Mouse (Mus musculus): ENCODE data around the gene Spem1. TPM values are rescaled to one million over a fixed set of nuclear protein-coding genes. Genes with fewer than 3 reads are reported as not detected.

Gene Spem1
- polyA plus RNA-seq (2012; rRNA removed) = 0.05 TPM in 1 of 2 replicates, not detected in the other

GRCm38 (mm10) chr11:69822080-69822479 lies at the start of gene Spem1:
TSS of gene Spem1 (minus strand) at chr11:69822180.

DNA sequence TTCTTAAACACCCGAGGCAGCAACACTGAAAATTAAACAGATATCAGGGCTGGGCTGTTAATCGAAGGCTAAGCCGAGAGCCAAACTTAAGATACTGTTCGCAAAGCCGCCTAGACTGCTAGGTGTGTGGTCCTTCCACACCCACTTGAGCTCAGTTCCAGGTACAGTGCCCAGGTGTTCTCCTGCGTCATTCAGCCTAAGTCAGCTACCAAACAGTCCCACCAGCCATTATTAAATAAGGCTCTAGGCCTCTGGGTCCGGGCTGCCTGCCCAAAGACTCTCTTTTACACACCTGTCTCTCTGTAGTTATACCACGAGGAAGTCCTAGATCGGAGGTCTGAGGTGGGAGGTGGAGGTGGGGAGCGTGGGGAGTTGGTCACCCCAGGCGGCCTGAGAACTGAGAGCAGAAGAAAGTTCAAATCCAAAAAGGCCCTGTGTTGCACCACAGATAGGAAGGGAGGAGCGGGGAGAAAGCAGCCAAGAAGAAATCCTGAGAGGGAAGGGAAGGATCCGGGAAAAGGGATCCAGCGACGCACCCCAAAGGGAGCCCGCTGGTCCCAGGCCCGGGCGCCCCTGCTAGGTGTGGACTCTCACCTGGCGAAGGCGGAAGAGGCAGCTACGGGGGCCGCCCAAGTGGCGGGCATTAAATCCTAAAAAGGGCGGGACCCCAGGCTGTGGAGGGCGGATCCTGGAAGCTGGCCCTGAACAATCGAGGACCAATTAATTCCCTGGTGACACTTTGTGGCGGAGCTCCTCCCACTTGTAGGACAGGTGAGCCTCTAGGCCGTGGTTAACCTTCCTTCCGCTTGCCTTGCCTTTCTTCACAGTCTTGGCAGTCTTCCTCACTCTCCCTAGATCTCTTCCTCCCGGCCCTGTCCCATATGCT lies 36.4 kb upstream of the Spem1 start, which contains the start of gene Tnk1:
Gene Tnk1, minus strand, starts transcription at position 618 of the 886 bp plus-strand sequence.

GRCm38 (mm10) chr11:69846198-69846680 lies 24.3 kb upstream of the Spem1 start, which contains the start of gene Plscr3:
TSS of gene Plscr3 (plus strand) at chr11:69846376.

GRCm38 (mm10) chr11:69837952-69838713 lies 16.2 kb upstream of the Spem1 start, which contains the start of gene Tmem256:
TSS of gene Tmem256 (plus strand) at chr11:69838514.

DNA sequence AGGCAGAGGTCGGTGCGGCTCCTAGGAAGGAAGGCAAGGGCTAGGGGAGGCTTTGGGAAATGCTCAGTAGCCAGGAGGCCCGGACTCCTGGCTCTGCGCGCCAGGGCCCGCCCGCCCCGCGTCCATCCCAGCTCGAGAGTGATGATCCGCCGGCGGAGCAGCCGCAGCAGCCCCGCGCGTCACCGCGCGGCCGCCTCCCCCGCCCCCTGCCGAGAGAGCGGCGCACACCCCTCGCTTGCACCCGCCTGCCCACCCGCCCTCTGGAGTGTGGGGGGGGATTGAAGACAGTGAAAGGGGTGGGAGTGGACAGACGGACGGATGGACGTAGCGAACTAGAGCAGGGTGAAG lies 15.6 kb upstream of the Spem1 start, which contains the start of gene Nlgn2:
Gene Nlgn2, minus strand, starts transcription at position 181 of the 348 bp plus-strand sequence.

DNA sequence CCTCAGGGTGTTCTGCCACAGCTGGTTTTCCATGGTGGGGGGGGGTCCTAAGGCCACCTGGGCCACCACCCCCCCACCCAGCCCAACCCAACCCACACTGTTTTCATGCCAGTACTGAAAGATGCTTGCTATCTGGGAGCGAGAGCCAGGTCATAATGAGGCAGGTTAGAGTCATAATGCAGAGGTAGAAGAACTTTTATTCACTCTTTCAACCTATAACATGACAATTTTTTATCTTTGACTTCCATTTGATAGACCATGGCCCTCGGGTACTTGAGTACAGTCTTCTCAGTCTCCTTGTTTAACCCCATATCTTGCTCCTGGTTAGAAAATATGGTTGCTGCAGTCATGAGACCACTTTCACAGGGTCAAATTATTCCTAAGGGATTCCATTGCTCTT lies 3.6 kb downstream of the Spem1 start, which contains the start of gene Spem2:
Gene Spem2, minus strand, starts transcription at position 101 of the 400 bp plus-strand sequence.

GRCm38 (mm10) chr11:69815155-69815554 lies 6.8 kb downstream of the Spem1 start, which contains the start of gene Gm39566:
TSS of gene Gm39566 (minus strand) at chr11:69815298.

GRCm38 (mm10) chr11:69804972-69805909 lies 16.7 kb downstream of the Spem1 start, which contains the start of gene Tmem102:
TSS of gene Tmem102 (minus strand) at chr11:69805624.

GRCm38 (mm10) chr11:69801379-69801977 lies 20.5 kb downstream of the Spem1 start, which contains the start of gene Fgf11:
TSS of gene Fgf11 (minus strand) at chr11:69801857.

GRCm38 (mm10) chr11:69795168-69795982 lies 26.6 kb downstream of the Spem1 start, which contains the start of gene Chrnb1:
TSS of gene Chrnb1 (minus strand) at chr11:69795943.

Other genes with a start within 250 kb of the Spem1 start
- gene Wrap53, start 241.9 kb downstream of the Spem1 start, polyA plus RNA-seq (2012; rRNA removed) = 8.5 and 11.1 TPM in 2 replicates
- gene Trp53, start 241.8 kb downstream of the Spem1 start, polyA plus RNA-seq (2012; rRNA removed) = 22.0 and 27.4 TPM in 2 replicates
- 4.4 and 7.2 TPM in 2 replicates for gene Atp1b2, start 216.2 kb downstream of the Spem1 start, polyA plus RNA-seq (2012; rRNA removed)
- not detected in 2 replicates for gene Shbg, start 204.3 kb downstream of the Spem1 start, polyA plus RNA-seq (2012; rRNA removed)
- gene Sat2, start 200.2 kb downstream of the Spem1 start, polyA plus RNA-seq (2012; rRNA removed) = 0.60 and 0.94 TPM in 2 replicates
- 26.3 and 30.1 TPM in 2 replicates for gene Fxr2, start 189.2 kb downstream of the Spem1 start, polyA plus RNA-seq (2012; rRNA removed)
- 5.0 and 6.1 TPM in 2 replicates for gene Sox15, start 166.9 kb downstream of the Spem1 start, polyA plus RNA-seq (2012; rRNA removed)
- gene Mpdu1, start 159.5 kb downstream of the Spem1 start, polyA plus RNA-seq (2012; rRNA removed) = 79.1 and 96.6 TPM in 2 replicates
- 19.8 and 26.7 TPM in 2 replicates for gene Cd68, start 156.0 kb downstream of the Spem1 start, polyA plus RNA-seq (2012; rRNA removed)
- 47.2 and 66.8 TPM in 2 replicates for gene Eif4a1, start 149.8 kb downstream of the Spem1 start, polyA plus RNA-seq (2012; rRNA removed)
- gene Senp3, start 140.1 kb downstream of the Spem1 start, polyA plus RNA-seq (2012; rRNA removed) = 10.6 and 12.6 TPM in 2 replicates
- 1.0 and 1.7 TPM in 2 replicates for gene Tnfsf13, start 136.4 kb downstream of the Spem1 start, polyA plus RNA-seq (2012; rRNA removed)
- gene Tnfsf12, start 126.3 kb downstream of the Spem1 start, polyA plus RNA-seq (2012; rRNA removed) = 15.9 and 22.7 TPM in 2 replicates
- 4.2 and 5.1 TPM in 2 replicates for gene Tnfsfm13, start 126.1 kb downstream of the Spem1 start, polyA plus RNA-seq (2012; rRNA removed)
- 7.3 and 12.3 TPM in 2 replicates for gene Polr2a, start 63.5 kb downstream of the Spem1 start, polyA plus RNA-seq (2012; rRNA removed)
- gene Slc35g3, start 60.2 kb downstream of the Spem1 start, polyA plus RNA-seq (2012; rRNA removed) = 0.12 and 0.19 TPM in 2 replicates
- 10.3 and 17.5 TPM in 2 replicates for gene Zbtb4, start 56.3 kb downstream of the Spem1 start, polyA plus RNA-seq (2012; rRNA removed)
- gene Chrnb1, start 26.2 kb downstream of the Spem1 start, polyA plus RNA-seq (2012; rRNA removed) = 3.2 and 5.8 TPM in 2 replicates
- gene Fgf11, start 20.3 kb downstream of the Spem1 start, polyA plus RNA-seq (2012; rRNA removed) = 2.3 and 2.6 TPM in 2 replicates
- gene Tmem102, start 16.6 kb downstream of the Spem1 start, polyA plus RNA-seq (2012; rRNA removed) = 23.4 and 35.3 TPM in 2 replicates
- not detected in 2 replicates for gene Gm39566, start 6.9 kb downstream of the Spem1 start, polyA plus RNA-seq (2012; rRNA removed)
- not detected in 2 replicates for gene Spem2, start 3.7 kb downstream of the Spem1 start, polyA plus RNA-seq (2012; rRNA removed)
- 10.0 and 11.0 TPM in 2 replicates for gene Nlgn2, start 15.6 kb upstream of the Spem1 start, polyA plus RNA-seq (2012; rRNA removed)
- 105 and 145 TPM in 2 replicates for gene Tmem256, start 16.3 kb upstream of the Spem1 start, polyA plus RNA-seq (2012; rRNA removed)
- 51.9 and 53.6 TPM in 2 replicates for gene Plscr3, start 24.2 kb upstream of the Spem1 start, polyA plus RNA-seq (2012; rRNA removed)
- gene Tnk1, start 36.5 kb upstream of the Spem1 start, polyA plus RNA-seq (2012; rRNA removed) = 18.6 and 19.9 TPM in 2 replicates
- gene Tmem95, start 55.8 kb upstream of the Spem1 start, polyA plus RNA-seq (2012; rRNA removed) = not detected in 2 replicates
- gene Kctd11, start 59.2 kb upstream of the Spem1 start, polyA plus RNA-seq (2012; rRNA removed) = 7.2 and 8.2 TPM in 2 replicates
- 0.81 and 1.9 TPM in 2 replicates for gene Acap1, start 73.4 kb upstream of the Spem1 start, polyA plus RNA-seq (2012; rRNA removed)
- gene 2810408A11Rik, start 78.8 kb upstream of the Spem1 start, polyA plus RNA-seq (2012; rRNA removed) = 0.77 and 1.0 TPM in 2 replicates
- 11.5 and 14.7 TPM in 2 replicates for gene Neurl4, start 78.9 kb upstream of the Spem1 start, polyA plus RNA-seq (2012; rRNA removed)
- gene Gps2, start 91.7 kb upstream of the Spem1 start, polyA plus RNA-seq (2012; rRNA removed) = 71.1 and 72.4 TPM in 2 replicates
- gene Eif5a, start 99.8 kb upstream of the Spem1 start, polyA plus RNA-seq (2012; rRNA removed) = 152 and 162 TPM in 2 replicates
- gene Ybx2, start 113.6 kb upstream of the Spem1 start, polyA plus RNA-seq (2012; rRNA removed) = 26.1 and 33.8 TPM in 2 replicates
- gene Slc2a4, start 126.0 kb upstream of the Spem1 start, polyA plus RNA-seq (2012; rRNA removed) = 51.9 and 55.0 TPM in 2 replicates
- gene Cldn7, start 142.6 kb upstream of the Spem1 start, polyA plus RNA-seq (2012; rRNA removed) = 3.6 and 4.8 TPM in 2 replicates
- gene Ctdnep1, start 159.0 kb upstream of the Spem1 start, polyA plus RNA-seq (2012; rRNA removed) = 39.4 and 42.7 TPM in 2 replicates
- 27.8 and 29.8 TPM in 2 replicates for gene Elp5, start 160.3 kb upstream of the Spem1 start, polyA plus RNA-seq (2012; rRNA removed)
- gene Gabarap, start 169.0 kb upstream of the Spem1 start, polyA plus RNA-seq (2012; rRNA removed) = 180 and 211 TPM in 2 replicates
- gene Phf23, start 173.6 kb upstream of the Spem1 start, polyA plus RNA-seq (2012; rRNA removed) = 2.7 and 4.8 TPM in 2 replicates
- gene Dvl2, start 178.4 kb upstream of the Spem1 start, polyA plus RNA-seq (2012; rRNA removed) = 5.2 and 6.7 TPM in 2 replicates
- gene Acadvl, start 193.2 kb upstream of the Spem1 start, polyA plus RNA-seq (2012; rRNA removed) = 53.2 and 55.7 TPM in 2 replicates
- gene Dlg4, start 194.8 kb upstream of the Spem1 start, polyA plus RNA-seq (2012; rRNA removed) = 5.7 and 6.6 TPM in 2 replicates
- gene Asgr1, start 231.9 kb upstream of the Spem1 start, polyA plus RNA-seq (2012; rRNA removed) = 0.32 TPM in 1 of 2 replicates, not detected in the other